Mouse (Mus musculus): ENCODE data around the gene Dnajb8. TPM values are rescaled to one million over a fixed set of nuclear protein-coding genes. Genes with fewer than 3 reads are reported as not detected.

Dnajb8 gene
- polyA plus RNA-seq, 1 experiment from 2014 or later: not detected

DNA sequence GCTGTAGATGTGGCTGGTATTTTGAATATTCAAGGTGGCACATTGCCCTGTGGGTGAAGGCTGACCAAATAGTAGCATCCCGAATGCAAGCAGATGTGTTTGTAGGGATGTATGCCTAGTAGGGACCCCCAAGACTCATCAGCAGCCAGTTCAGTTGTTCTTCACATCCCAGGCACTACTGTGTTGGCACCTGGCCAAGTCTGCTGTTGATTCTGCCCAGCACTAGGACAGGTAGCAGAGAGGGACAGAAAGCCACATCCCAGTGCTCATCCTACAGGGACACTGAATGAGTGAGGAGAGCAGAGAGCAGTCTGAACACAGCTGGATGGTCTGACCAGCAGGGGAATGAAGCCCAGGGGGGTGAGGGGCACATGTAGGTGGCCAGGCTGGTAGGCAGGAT is 27.2 kb downstream of the Dnajb8 start:
- Histone ChIP-seq H3K9me3 (no peaks in the 10 kb centered on the region), H3K36me3 (no peaks in the 10 kb centered on the region), H3K4me3 (no peak overlapping the region), H3K9ac (no peak overlapping the region), H3K4me2 (replicated peaks) (no peak overlapping the region), H3K4me1 (no peaks in the 10 kb centered on the region), H3K27ac (no peak overlapping the region), H3K27me3 (replicated peaks) (no peaks in the 10 kb centered on the region)
- WGBS: 92% methylated on average over 1 of the region's 1 CpGs
- no peak for ATAC-seq (ENCODE audit: low FRiP score, low read depth)

- Histone ChIP-seq H3K9me3 (no peaks in the 10 kb centered on the region), H3K4me3 (no peak overlapping the region), H3K9ac (no peak overlapping the region), H3K4me1 (no peaks in the 10 kb centered on the region), H3K4me2 (replicated peaks) (no peak overlapping the region), H3K36me3 (no peaks in the 10 kb centered on the region), H3K27ac (no peak overlapping the region), H3K27me3 (replicated peaks) (no peaks in the 10 kb centered on the region)
- ATAC-seq (ENCODE audit: low FRiP score, low read depth): no peak
- 100% methylated on average over 1 of the region's 1 CpGs for WGBS
These were observed 29.3 kb downstream of the Dnajb8 start for GRCm38 (mm10) chr6:88251396-88251795.

DNA sequence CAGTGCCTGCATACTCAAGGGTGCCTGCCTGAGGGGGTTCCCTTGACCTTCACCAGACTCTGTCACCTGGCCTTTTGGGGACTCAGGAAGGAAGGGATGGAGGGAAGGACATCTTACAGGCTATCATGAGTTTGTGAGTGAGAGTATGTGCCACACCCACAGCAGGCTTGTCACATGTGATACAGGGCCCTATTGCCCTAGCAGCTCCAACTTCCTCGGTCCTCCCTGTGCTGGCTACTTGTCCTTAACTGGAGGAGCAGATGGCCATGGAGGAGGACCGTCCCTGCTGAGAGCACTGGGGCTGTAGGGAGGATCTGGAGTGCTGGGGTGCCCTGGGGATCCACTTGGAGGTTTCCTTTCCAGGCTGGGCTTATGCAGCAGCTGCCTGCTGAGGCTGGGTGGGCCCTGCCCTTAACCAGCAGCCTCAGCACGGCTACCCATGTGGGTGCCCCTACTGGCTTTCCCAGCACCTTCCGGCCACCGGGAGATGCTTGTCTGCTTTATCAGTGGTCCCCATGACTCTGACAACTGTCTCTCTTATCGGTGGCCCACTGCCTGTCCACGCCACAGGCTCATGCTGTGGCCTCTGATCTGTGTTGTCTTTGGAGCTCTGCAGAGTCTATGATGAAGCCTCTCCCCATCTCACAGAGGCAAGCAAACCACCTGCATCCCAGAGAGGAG is 29.9 kb downstream of the Dnajb8 start:
- Histone ChIP-seq H3K9me3 (no peaks in the 10 kb centered on the region), H3K4me1 (no peaks in the 10 kb centered on the region), H3K36me3 (0 out of 2 replicates have a peak, but pooled peaks cover 4% of the 10 kb centered on the region), H3K27ac (no peak overlapping the region), H3K4me3 (no peak overlapping the region), H3K4me2 (replicated peaks) (no peak overlapping the region), H3K27me3 (replicated peaks) (no peaks in the 10 kb centered on the region), H3K9ac (no peak overlapping the region)
- ATAC-seq (ENCODE audit: low FRiP score, low read depth): no peak
- 68% methylated on average over 7 of the region's 7 CpGs for WGBS

DNA sequence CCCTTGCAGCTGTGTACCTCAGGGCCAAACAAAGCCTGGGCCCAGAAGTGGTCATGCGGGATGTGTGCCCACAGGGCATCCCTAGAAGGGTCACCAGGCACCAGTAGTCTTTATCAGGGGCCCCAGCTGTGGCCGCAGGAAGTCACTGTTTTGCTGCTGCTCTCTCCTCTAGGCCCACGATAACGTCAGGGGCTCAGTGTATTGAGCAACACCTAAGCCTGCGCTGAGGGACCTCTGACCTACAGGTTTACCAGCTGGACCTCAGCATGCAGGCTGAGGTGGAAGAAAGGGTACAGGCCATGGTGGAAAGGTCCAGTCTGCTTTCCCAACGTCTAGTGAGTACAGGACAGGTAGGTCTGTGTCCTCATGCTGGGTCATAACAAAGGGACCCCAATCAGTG is 32.0 kb downstream of the Dnajb8 start:
- H3K9ac ChIP-seq: no peak overlapping the region
- 77% methylated on average over 6 of the region's 6 CpGs for whole genome bisulfite sequencing
- no peak for ATAC-seq (ENCODE audit: low FRiP score, low read depth)
- peaks cover 10% of the 10 kb centered on the region; the same call in 1 of the 2 replicates for H3K36me3 ChIP-seq
- H3K27ac ChIP-seq: no peak overlapping the region
- no peaks in the 10 kb centered on the region for H3K9me3 ChIP-seq
- H3K27me3 ChIP-seq (replicated peaks): no peaks in the 10 kb centered on the region
- H3K4me1 ChIP-seq: no peaks in the 10 kb centered on the region
- no peak overlapping the region for H3K4me3 ChIP-seq
- H3K4me2 ChIP-seq (replicated peaks): no peak overlapping the region

- H3K9ac ChIP-seq: no peak overlapping the region
- no peak overlapping the region for H3K27ac ChIP-seq
- H3K9me3 ChIP-seq: no peaks in the 10 kb centered on the region
- 75% methylated on average over 4 of the region's 4 CpGs for WGBS
- no peaks in the 10 kb centered on the region for H3K27me3 ChIP-seq (replicated peaks)
- ATAC-seq (ENCODE audit: low FRiP score, low read depth): no peak
- no peaks in the 10 kb centered on the region for H3K4me1 ChIP-seq
- H3K36me3 ChIP-seq: peaks cover 10% of the 10 kb centered on the region; the same call in 1 of the 2 replicates
- H3K4me2 ChIP-seq (replicated peaks): no peak overlapping the region
- no peak overlapping the region for H3K4me3 ChIP-seq
These were observed 33.4 kb downstream of the Dnajb8 start for GRCm38 (mm10) chr6:88255435-88255834.

DNA sequence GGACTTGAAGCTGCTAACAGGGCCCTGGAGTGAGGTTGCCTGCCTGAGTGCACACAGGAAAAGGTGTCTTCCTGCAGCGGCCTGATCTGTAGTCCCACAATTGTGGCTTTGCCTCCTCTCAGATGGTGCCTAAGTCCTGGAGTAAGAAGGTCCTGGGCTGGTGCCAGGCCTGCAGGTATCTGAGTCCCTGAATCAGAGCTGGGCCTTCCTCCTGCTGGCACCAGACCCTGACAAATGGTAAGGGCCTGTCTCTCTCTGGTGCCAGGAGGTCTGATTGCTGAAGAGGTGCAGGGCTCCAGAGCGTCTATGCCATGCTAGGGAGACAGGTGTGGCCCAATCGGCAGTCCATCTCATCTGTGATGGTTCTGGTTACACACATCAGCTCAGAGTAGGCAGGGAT is 37.6 kb downstream of the Dnajb8 start:
- ATAC-seq (ENCODE audit: low FRiP score, low read depth): no peak
- Histone ChIP-seq H3K36me3 (peaks cover 10% of the 10 kb centered on the region; the same call in 1 of the 2 replicates), H3K27ac (no peak overlapping the region), H3K4me2 (replicated peaks) (no peak overlapping the region), H3K27me3 (replicated peaks) (no peaks in the 10 kb centered on the region), H3K9me3 (no peaks in the 10 kb centered on the region), H3K4me1 (peaks cover 9% of the 10 kb centered on the region; the same call in 1 of the 2 replicates), H3K4me3 (no peak overlapping the region), H3K9ac (no peak overlapping the region)
- 88% methylated on average over 3 of the region's 3 CpGs for WGBS

- WGBS: 92% methylated on average over 3 of the region's 3 CpGs
- no peak for ATAC-seq (ENCODE audit: low FRiP score, low read depth)
- Histone ChIP-seq H3K27me3 (replicated peaks) (no peaks in the 10 kb centered on the region), H3K4me1 (peaks cover 9% of the 10 kb centered on the region; the same call in 1 of the 2 replicates), H3K9me3 (no peaks in the 10 kb centered on the region), H3K27ac (no peak overlapping the region), H3K4me2 (replicated peaks) (no peak overlapping the region), H3K4me3 (no peak overlapping the region), H3K9ac (no peak overlapping the region), H3K36me3 (peaks cover 10% of the 10 kb centered on the region; the same call in 1 of the 2 replicates)
These were observed 38.6 kb downstream of the Dnajb8 start for GRCm38 (mm10) chr6:88260645-88261044.

GRCm38 (mm10) chr6:88262160-88262559 is 40.1 kb downstream of the Dnajb8 start:
- WGBS: 15% methylated on average over 9 of the region's 9 CpGs
- Histone ChIP-seq H3K4me3 (no peak overlapping the region), H3K36me3 (peaks cover 4% of the 10 kb centered on the region; the same call in 1 of the 2 replicates), H3K4me1 (peaks cover 9% of the 10 kb centered on the region; the same call in 1 of the 2 replicates), H3K9me3 (no peaks in the 10 kb centered on the region), H3K27me3 (replicated peaks) (no peaks in the 10 kb centered on the region), H3K4me2 (replicated peaks) (no peak overlapping the region), H3K9ac (no peak overlapping the region), H3K27ac (no peak overlapping the region)
- no peak for ATAC-seq (ENCODE audit: low FRiP score, low read depth)

DNA sequence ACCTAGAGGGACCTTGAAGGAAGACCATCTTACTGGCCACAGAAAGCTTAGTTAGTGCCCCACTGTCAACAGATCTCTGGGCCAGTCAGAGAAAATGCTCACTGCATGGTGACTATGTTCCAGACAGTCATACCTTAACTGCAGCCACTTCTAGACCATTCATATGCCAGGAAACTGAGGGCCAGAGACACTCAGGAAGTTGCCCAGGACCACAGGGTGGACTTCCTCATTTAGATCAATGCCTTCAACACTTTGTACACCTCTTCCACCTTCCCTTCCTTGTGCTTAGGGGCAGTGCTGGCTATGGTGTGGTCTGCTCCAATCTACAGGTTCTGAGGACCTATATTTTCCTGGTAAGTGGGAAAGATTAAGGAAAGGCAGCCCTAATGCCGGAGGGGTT is 43.3 kb downstream of the Dnajb8 start:
- H3K36me3 ChIP-seq: no peaks in the 10 kb centered on the region
- no peak overlapping the region for H3K27ac ChIP-seq
- H3K27me3 ChIP-seq (replicated peaks): no peaks in the 10 kb centered on the region
- ATAC-seq (ENCODE audit: low FRiP score, low read depth): no peak
- WGBS: 96% methylated on average over 1 of the region's 1 CpGs
- no peaks in the 10 kb centered on the region for H3K9me3 ChIP-seq
- peaks cover 9% of the 10 kb centered on the region; the same call in 1 of the 2 replicates for H3K4me1 ChIP-seq
- no peak overlapping the region for H3K4me3 ChIP-seq
- H3K4me2 ChIP-seq (replicated peaks): no peak overlapping the region
- H3K9ac ChIP-seq: no peak overlapping the region

- Histone ChIP-seq H3K9ac (no peak overlapping the region), H3K4me2 (replicated peaks) (no peak overlapping the region), H3K27me3 (replicated peaks) (no peaks in the 10 kb centered on the region), H3K27ac (no peak overlapping the region), H3K4me1 (peaks cover 9% of the 10 kb centered on the region; the same call in 1 of the 2 replicates), H3K4me3 (no peak overlapping the region), H3K9me3 (no peaks in the 10 kb centered on the region), H3K36me3 (no peaks in the 10 kb centered on the region)
- ATAC-seq (ENCODE audit: low FRiP score, low read depth): no peak
- 94% methylated on average over 3 of the region's 3 CpGs for WGBS
These were observed 44.0 kb downstream of the Dnajb8 start for GRCm38 (mm10) chr6:88266055-88266454.

GRCm38 (mm10) chr6:88267068-88267467 is 45.0 kb downstream of the Dnajb8 start:
- H3K36me3 ChIP-seq: no peaks in the 10 kb centered on the region
- no peak overlapping the region for H3K4me2 ChIP-seq (replicated peaks)
- ATAC-seq (ENCODE audit: low FRiP score, low read depth): no peak
- H3K9me3 ChIP-seq: no peaks in the 10 kb centered on the region
- no peak overlapping the region for H3K9ac ChIP-seq
- H3K27ac ChIP-seq: no peak overlapping the region
- H3K4me3 ChIP-seq: no peak overlapping the region
- H3K27me3 ChIP-seq (replicated peaks): no peaks in the 10 kb centered on the region
- 88% methylated on average over 3 of the region's 3 CpGs for WGBS
- H3K4me1 ChIP-seq: peaks cover 7% of the 10 kb centered on the region; the same call in 1 of the 2 replicates

GRCm38 (mm10) chr6:88267970-88268369 is 45.9 kb downstream of the Dnajb8 start:
- Histone ChIP-seq H3K9me3 (no peaks in the 10 kb centered on the region), H3K9ac (no peak overlapping the region)
- WGBS: 97% methylated on average over 2 of the region's 2 CpGs

DNA sequence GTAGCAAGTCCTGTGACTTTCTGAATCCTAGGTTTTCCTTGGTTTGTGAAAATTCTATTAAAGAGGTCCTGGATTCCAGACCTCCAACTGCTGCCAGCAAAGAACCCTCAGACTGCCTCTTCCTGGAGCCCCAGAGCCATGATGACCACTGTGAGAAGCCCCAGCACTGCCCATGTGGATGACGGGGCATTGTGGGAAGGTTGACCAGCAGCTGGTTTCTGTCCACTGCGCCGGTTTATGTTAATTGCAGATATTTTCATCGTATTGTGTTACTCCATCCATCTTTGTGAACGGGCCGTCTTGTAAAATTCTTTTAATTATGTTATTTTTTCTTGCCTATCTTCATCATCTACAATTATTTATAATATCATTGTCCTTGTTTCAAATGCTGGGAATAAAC is 52.6 kb downstream of the Dnajb8 start:
- no peaks in the 10 kb centered on the region; the same call in 1 of the 2 replicates for H3K4me1 ChIP-seq
- 90% methylated on average over 6 of the region's 6 CpGs for WGBS
- no peak overlapping the region for H3K4me2 ChIP-seq (replicated peaks)
- no peak for ATAC-seq (ENCODE audit: low FRiP score, low read depth)
- H3K9me3 ChIP-seq: no peaks in the 10 kb centered on the region
- H3K27me3 ChIP-seq (replicated peaks): no peaks in the 10 kb centered on the region
- H3K9ac ChIP-seq: no peak overlapping the region
- H3K36me3 ChIP-seq: no peaks in the 10 kb centered on the region
- no peak overlapping the region for H3K4me3 ChIP-seq
- no peak overlapping the region for H3K27ac ChIP-seq

More at GRCm38 (mm10) chr6:88267970-88268369, 45.9 kb downstream of the Dnajb8 start:
- no peak overlapping the region for H3K27ac ChIP-seq
- no peaks in the 10 kb centered on the region for H3K27me3 ChIP-seq (replicated peaks)
- no peaks in the 10 kb centered on the region for H3K36me3 ChIP-seq
- H3K4me3 ChIP-seq: no peak overlapping the region
- no peaks in the 10 kb centered on the region for H3K4me1 ChIP-seq
- H3K4me2 ChIP-seq (replicated peaks): no peak overlapping the region
- no peak for ATAC-seq (ENCODE audit: low FRiP score, low read depth)

Measured in neural tube, embryonic 12.5 days (tissue).